11 mouse cellular contexts compared by ENCODE assay signal in genomic region chr5:139287099-139287498, GRCm38 (mm10). TPM values are rescaled to one million over a fixed set of nuclear protein-coding genes. Genes with fewer than 3 reads are reported as not detected.
DNase-seq lines count a peak whose midpoint lies in the region; ATAC-seq and TF ChIP-seq lines count a peak whose summit lies in the region.
"Had no signal": no experiment of that assay in that cellular context is flagged by ENCODE, and none has a peak within 500 bp of the region (broad histone marks: within the 10 kb centered on the region; RNA-seq: fewer than 3 reads in every experiment).

No protein-coding gene starts in this region.

- H3K4me2 ChIP-seq in midbrain, embryonic 11.5 days = no peak overlapping the region
- no peak overlapping the region for H3K4me2 ChIP-seq in midbrain, postnatal 0 days (ENCODE audit: low read depth, low read length, poor library complexity, severe bottlenecking)
- H3K4me2 ChIP-seq: heart, embryonic 12.5 days had no signal

- peak; percentile 65 for DNase-seq in midbrain, embryonic 11.5 days (ENCODE audit: low spot score, missing footprints)
- DNase-seq in midbrain, postnatal 0 days (ENCODE audit: low spot score) = no peak
- peak; percentile 39 for DNase-seq in lung, postnatal 25 days (ENCODE audit: low spot score)
- no peak for DNase-seq in right cerebral cortex, postnatal 14 days
- no peak for DNase-seq in gastrocnemius, postnatal 4 days (ENCODE audit: low spot score in 2 of 2)
- no peak for DNase-seq in right cerebral cortex, adult 18-20 months
- DNase-seq: adrenal gland, postnatal 10 days; kidney, adult 18-20 months had no signal

- TF ChIP-seq CTCF in midbrain, postnatal 0 days (IDR thresholded peaks at IDR 0.05) = no peak

- H3K27me3 ChIP-seq in midbrain, embryonic 11.5 days (ENCODE audit: control insufficient read depth, insufficient read depth, low read length) = no peaks in the 10 kb centered on the region
- no peaks in the 10 kb centered on the region for H3K27me3 ChIP-seq in midbrain, postnatal 0 days (ENCODE audit: insufficient read depth, low read length)

- H3K27ac ChIP-seq in midbrain, embryonic 11.5 days (ENCODE audit: low read depth, low read length) = no peak overlapping the region
- H3K27ac ChIP-seq in midbrain, postnatal 0 days (ENCODE audit: low read depth, low read length) = no peak overlapping the region

- no peak overlapping the region for H3K9ac ChIP-seq in midbrain, embryonic 11.5 days (ENCODE audit: low read length)
- no peak overlapping the region for H3K9ac ChIP-seq in midbrain, postnatal 0 days (replicated peaks; ENCODE audit: low read length, poor library complexity, severe bottlenecking)
- H3K9ac ChIP-seq: heart, embryonic 12.5 days had no signal

- no peaks in the 10 kb centered on the region for H3K36me3 ChIP-seq in midbrain, embryonic 11.5 days (ENCODE audit: control insufficient read depth, insufficient read depth, low read length)
- H3K36me3 ChIP-seq in midbrain, postnatal 0 days (ENCODE audit: insufficient read depth, low read length) = peaks cover 12% of the 10 kb centered on the region; the same call in 1 of the 2 replicates
- H3K36me3 ChIP-seq: heart, embryonic 12.5 days had no signal

- H3K4me1 ChIP-seq in midbrain, embryonic 11.5 days (ENCODE audit: control insufficient read depth, insufficient read depth, low read length) = no peaks in the 10 kb centered on the region
- H3K4me1 ChIP-seq in midbrain, postnatal 0 days (ENCODE audit: insufficient read depth, low read length) = no peaks in the 10 kb centered on the region

- WGBS in midbrain, embryonic 11.5 days = 90% methylated on average over 5 of the region's 5 CpGs
- 85% methylated on average over 5 of the region's 5 CpGs for WGBS in midbrain, postnatal 0 days

- H3K4me3 ChIP-seq in midbrain, embryonic 11.5 days (ENCODE audit: low read depth, low read length) = no peak overlapping the region
- H3K4me3 ChIP-seq in midbrain, postnatal 0 days (ENCODE audit: low read depth, low read length) = no peak overlapping the region
- H3K4me3 ChIP-seq: heart, embryonic 12.5 days had no signal

- H3K9me3 ChIP-seq in midbrain, embryonic 11.5 days (ENCODE audit: control insufficient read depth, low read length) = no peaks in the 10 kb centered on the region
- H3K9me3 ChIP-seq in midbrain, postnatal 0 days (ENCODE audit: low read length) = no peaks in the 10 kb centered on the region

- no peak for ATAC-seq in midbrain, embryonic 11.5 days (ENCODE audit: low FRiP score)
- no peak for ATAC-seq in midbrain, postnatal 0 days (ENCODE audit: low FRiP score)
- ATAC-seq in granulocyte monocyte progenitor cell, adult 5-6 weeks (replicated peaks; ENCODE audit: poor library complexity, severe bottlenecking) = peak; percentile 75
- ATAC-seq: midbrain, embryonic 16.5 days had no signal

RNA-seq across cellular contexts. Expression of gene Get4, which starts 35.0 kb away (rescaled TPM):
- polyA plus RNA-seq in midbrain, embryonic 11.5 days (2014; fragmentation: Nextera tagmentation; extraction: Ambion mirVana) = 118 and 123 TPM in 2 replicates
- 48.5 and 48.9 TPM in 2 replicates for total RNA-seq in midbrain, postnatal 0 days (2014; rRNA removed)
- polyA plus RNA-seq in midbrain, postnatal 0 days (2015; fragmentation: Nextera tagmentation; extraction: Ambion mirVana) = 135 and 142 TPM in 2 replicates
- total RNA-seq in granulocyte monocyte progenitor cell, adult 5-6 weeks (2014; fragmentation: Nextera tagmentation) = 43.8 and 51.8 TPM in 2 replicates
- 17.9 and 30.5 TPM in 2 replicates for total RNA-seq in granulocyte monocyte progenitor cell, adult 5-6 weeks (2017)
- total RNA-seq in gastrocnemius, postnatal 4 days (2021) = 10 to 100 TPM; 81.9 to 87.1 TPM

RNA-seq across cellular contexts. Expression of gene Adap1, which starts 38.3 kb away (rescaled TPM):
- 2.4 TPM in 2 replicates for polyA plus RNA-seq in midbrain, embryonic 11.5 days (2014; fragmentation: Nextera tagmentation; extraction: Ambion mirVana)
- 234 and 253 TPM in 2 replicates for total RNA-seq in midbrain, postnatal 0 days (2014; rRNA removed)
- polyA plus RNA-seq in midbrain, postnatal 0 days (2015; fragmentation: Nextera tagmentation; extraction: Ambion mirVana) = 141 and 152 TPM in 2 replicates
- 46.5 and 63.5 TPM in 2 replicates for total RNA-seq in granulocyte monocyte progenitor cell, adult 5-6 weeks (2014; fragmentation: Nextera tagmentation)
- 39.4 and 53.9 TPM in 2 replicates for total RNA-seq in granulocyte monocyte progenitor cell, adult 5-6 weeks (2017)
- 1 to 10 TPM; 5.4 to 6.9 TPM for total RNA-seq in gastrocnemius, postnatal 4 days (2021)

Comparison
In these comparisons a context has a peak if more than half of its experiments do, and no peak if none do; other contexts are left out.
1. DNase-seq: peak in midbrain, embryonic 11.5 days (single experiment) and lung, postnatal 25 days (single experiment); none in midbrain, postnatal 0 days (single experiment), right cerebral cortex, postnatal 14 days (single experiment), gastrocnemius, postnatal 4 days (0 of 2) and right cerebral cortex, adult 18-20 months (single experiment).
2. RNA of gene Adap1, which starts 38.3 kb away (total RNA-seq): 234 to 253 TPM in midbrain, postnatal 0 days and 39.4 to 63.5 TPM in granulocyte monocyte progenitor cell, adult 5-6 weeks; 5.4 to 6.9 TPM in gastrocnemius, postnatal 4 days; every median in the first group is over 4 times any median in the second.